In the genomic region with DNA sequence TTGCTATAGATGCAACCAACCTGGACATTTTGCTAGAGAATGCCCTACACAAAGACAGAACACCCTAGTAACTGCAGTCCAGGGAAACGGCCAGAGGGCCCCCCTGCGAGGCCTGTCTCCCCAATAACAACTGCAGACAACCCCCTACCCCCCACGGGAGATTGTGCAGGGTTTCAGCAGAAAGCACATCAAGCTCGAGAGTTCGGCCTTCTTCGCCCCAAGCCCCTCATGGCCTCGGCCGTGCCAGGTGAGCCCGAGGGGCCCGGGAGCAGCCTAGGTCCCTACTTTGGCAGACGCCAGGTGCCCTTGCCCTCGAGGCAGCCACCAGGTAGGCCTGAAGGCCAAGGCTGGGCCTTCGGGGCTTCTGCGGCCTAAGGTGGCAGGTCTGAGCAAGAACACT, we compare ENCODE assay signal across 7 mouse cellular contexts. TPM values are rescaled to one million over a fixed set of nuclear protein-coding genes. Genes with fewer than 3 reads are reported as not detected.
DNase-seq lines count a peak whose midpoint lies in the region; ATAC-seq lines count a peak whose summit lies in the region.
"Not testable (repeated sequence)": the region's sequence is repeated elsewhere in the genome, so short reads cannot be mapped to it uniquely, and the experiment has no call there.
"Had no signal": no experiment of that assay in that cellular context is flagged by ENCODE, and none has a peak within 500 bp of the region (broad histone marks: within the 10 kb centered on the region; RNA-seq: fewer than 3 reads in every experiment).

No protein-coding gene starts in this region.

- H3K27me3 ChIP-seq in forebrain, embryonic 11.5 days (ENCODE audit: control insufficient read depth, insufficient read depth, low read length): not testable (repeated sequence)

- DNase-seq in A20 (ENCODE audit: low read depth, low spot score) (peak; percentile 0), MN1 (ENCODE audit: low spot score) (peak; percentile 4), liver (peak; percentile 1)
- peak; percentile 5 for DNase-seq in forebrain, embryonic 11.5 days (ENCODE audit: low spot score)
- DNase-seq in heart, adult 11 months: peak; percentile 82

- not testable (repeated sequence) for H3K4me1 ChIP-seq in forebrain, embryonic 11.5 days (replicated peaks; ENCODE audit: control insufficient read depth, insufficient read depth, low read length)

- not testable (repeated sequence) for H3K36me3 ChIP-seq in forebrain, embryonic 11.5 days (ENCODE audit: control insufficient read depth, insufficient read depth, low read length)

- ATAC-seq in forebrain, embryonic 11.5 days (replicated peaks; ENCODE audit: low FRiP score): not testable (repeated sequence)

- H3K27ac ChIP-seq in forebrain, embryonic 11.5 days (ENCODE audit: low read depth, low read length): not testable (repeated sequence)

- 97% methylated on average over 14 of the region's 14 CpGs for WGBS in forebrain, embryonic 11.5 days

- not testable (repeated sequence) for H3K9me3 ChIP-seq in forebrain, embryonic 11.5 days (ENCODE audit: control insufficient read depth, low read length)

- not testable (repeated sequence) for H3K4me2 ChIP-seq in forebrain, embryonic 11.5 days (ENCODE audit: low read depth, low read length, severe bottlenecking)

- H3K9ac ChIP-seq in forebrain, embryonic 11.5 days (ENCODE audit: low read length): not testable (repeated sequence)

- H3K4me3 ChIP-seq in forebrain, embryonic 11.5 days (ENCODE audit: low read depth, low read length): not testable (repeated sequence)

RNA-seq across cellular contexts. Expression of a gene that starts 9.2 kb away (rescaled TPM):
- 1.7 and 3.2 TPM in 2 replicates for polyA plus RNA-seq in forebrain, embryonic 11.5 days (2014; fragmentation: Nextera tagmentation; extraction: Ambion mirVana)
- polyA plus RNA-seq: G1E had no signal

RNA-seq across cellular contexts. Expression of a gene that starts 37.7 kb away (rescaled TPM):
- polyA plus RNA-seq in forebrain, embryonic 11.5 days (2014; fragmentation: Nextera tagmentation; extraction: Ambion mirVana): 0.52 TPM in 1 of 2 replicates, not detected in the other
- polyA plus RNA-seq: adrenal gland, adult 2 months had no signal

RNA-seq across cellular contexts. Expression of a gene that starts 47.6 kb away (rescaled TPM):
- 41.0 and 50.2 TPM in 2 replicates for polyA plus RNA-seq in forebrain, embryonic 11.5 days (2014; fragmentation: Nextera tagmentation; extraction: Ambion mirVana)

Comparison
In these comparisons a context has a peak if more than half of its experiments do, and no peak if none do; other contexts are left out.
1. DNase-seq: peak in every context shown above with its lines; median percentile 82 in heart, adult 11 months; 5 in forebrain, embryonic 11.5 days; 4 in MN1; 1 in liver; 0 in A20.